In the genomic region with DNA sequence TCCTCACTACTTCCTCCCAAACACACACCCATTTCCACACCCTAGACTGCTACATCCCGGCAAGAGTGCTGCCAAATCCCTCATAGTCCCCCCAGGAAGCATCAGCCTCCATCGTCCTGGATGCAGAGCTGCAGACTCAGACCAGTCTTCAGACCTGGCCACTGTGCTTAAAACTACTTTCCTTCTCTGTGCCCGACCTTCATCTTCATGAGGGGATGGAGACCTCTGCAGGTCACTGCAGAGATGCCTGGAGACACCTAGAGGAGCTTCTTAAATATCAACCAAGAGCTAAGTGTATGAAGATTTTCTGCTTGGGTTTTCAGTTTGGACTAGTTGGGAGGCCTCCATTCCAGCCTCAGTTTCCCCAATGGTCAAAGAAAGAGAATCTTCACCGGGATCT, we compare ENCODE assay signal across 12 mouse cellular contexts. TPM values are rescaled to one million over a fixed set of nuclear protein-coding genes. Genes with fewer than 3 reads are reported as not detected.
DNase-seq lines count a peak whose midpoint lies in the region; ATAC-seq and TF ChIP-seq lines count a peak whose summit lies in the region.
"Had no signal": no experiment of that assay in that cellular context is flagged by ENCODE, and none has a peak within 500 bp of the region (broad histone marks: within the 10 kb centered on the region; RNA-seq: fewer than 3 reads in every experiment).

No protein-coding gene starts in this region.

- no peak overlapping the region for H3K4me2 ChIP-seq in heart, embryonic 11.5 days

- 33% methylated on average over 4 of the region's 4 CpGs for WGBS in heart, adult 2 months
- WGBS in heart, embryonic 11.5 days (ENCODE audit: insufficient replicate concordance) = 31% methylated on average over 4 of the region's 4 CpGs
- WGBS in thymus, adult 2 months = 27% methylated on average over 4 of the region's 4 CpGs

- ATAC-seq in heart, embryonic 11.5 days (replicated peaks; ENCODE audit: insufficient number of reproducible peaks, low FRiP score, low TSS enrichment) = no peak
- ATAC-seq: activated CD4-positive, CD25-positive, alpha-beta regulatory T cell, adult 4 months had no signal

- intact Hi-C loops in heart, adult 2 months (cut with DNase I) = no loop called here

- TF ChIP-seq EP300 in heart, adult 2 months (IDR thresholded peaks at IDR 0.05; ENCODE audit: insufficient read depth, low read depth, low read length) = peak; percentile 15; the same call in 1 of the 2 replicates

- H3K4me1 ChIP-seq in heart, adult 2 months (ENCODE audit: control insufficient read depth, insufficient read depth, low read length) = no peaks in the 10 kb centered on the region; the same call in none of the 2 replicates
- no peaks in the 10 kb centered on the region; the same call in none of the 2 replicates for H3K4me1 ChIP-seq in heart, embryonic 11.5 days (ENCODE audit: control insufficient read depth, insufficient read depth, low read length)
- peaks cover 3% of the 10 kb centered on the region for H3K4me1 ChIP-seq in thymus, adult 2 months (replicated peaks; ENCODE audit: control insufficient read depth, insufficient read depth, low read length)

- no peaks in the 10 kb centered on the region for H3K27me3 ChIP-seq in heart, adult 2 months (ENCODE audit: control insufficient read depth, insufficient read depth, low read length)
- H3K27me3 ChIP-seq in heart, embryonic 11.5 days (ENCODE audit: control insufficient read depth, insufficient read depth, low read length) = peaks cover 4% of the 10 kb centered on the region; the same call in 1 of the 2 replicates
- H3K27me3 ChIP-seq in thymus, adult 2 months (ENCODE audit: control insufficient read depth, insufficient read depth, low read length) = no peaks in the 10 kb centered on the region

- H3K79me2 ChIP-seq in heart, adult 2 months (replicated peaks; ENCODE audit: control insufficient read depth, insufficient read depth, low read length) = no peaks in the 10 kb centered on the region

- peak; percentile 59 for TF ChIP-seq CTCF in heart, adult 2 months (IDR thresholded peaks at IDR 0.05)
- TF ChIP-seq CTCF in thymus, adult 2 months (IDR thresholded peaks at IDR 0.05; ENCODE audit: borderline replicate concordance, control insufficient read depth, extremely low read depth, insufficient read depth, low read length, poor library complexity) = no peak

- H3K9ac ChIP-seq in heart, adult 2 months (ENCODE audit: low read depth, low read length) = no peak overlapping the region
- no peak overlapping the region for H3K9ac ChIP-seq in heart, embryonic 11.5 days (ENCODE audit: low read depth, low read length)

- no peak overlapping the region for H3K27ac ChIP-seq in heart, adult 2 months
- H3K27ac ChIP-seq in heart, embryonic 11.5 days (ENCODE audit: low read depth, low read length) = no peak overlapping the region
- H3K27ac ChIP-seq in thymus, adult 2 months (ENCODE audit: control insufficient read depth, insufficient read depth, low read length) = no peak overlapping the region
- H3K27ac ChIP-seq: macrophage had no signal

- peak in 1 of 2 experiments; percentile 13 for DNase-seq in heart, adult 2 months
- DNase-seq in thymus, adult 2 months = peak; percentile 24
- no peak for DNase-seq in thymus, adult 18-20 months
- DNase-seq in induced T-regulatory cell, adult 2 months (ENCODE audit: low read depth) = peak; percentile 52
- no peak for DNase-seq in layer of hippocampus, adult 9-10 months (ENCODE audit: low spot score)
- DNase-seq in right cerebral cortex, postnatal 14 days = no peak
- no peak for DNase-seq in adrenal gland, postnatal 10 days

- no peaks in the 10 kb centered on the region for H3K9me3 ChIP-seq in heart, embryonic 11.5 days (replicated peaks; ENCODE audit: control insufficient read depth, low read length)

- H3K36me3 ChIP-seq in heart, adult 2 months (ENCODE audit: control insufficient read depth, insufficient read depth, low read length) = no peaks in the 10 kb centered on the region
- H3K36me3 ChIP-seq in heart, embryonic 11.5 days (ENCODE audit: control insufficient read depth, insufficient read depth, low read length) = no peaks in the 10 kb centered on the region
- H3K36me3 ChIP-seq in thymus, adult 2 months (ENCODE audit: control insufficient read depth, insufficient read depth, low read length) = no peaks in the 10 kb centered on the region

- TF ChIP-seq POLR2A in heart, adult 2 months (IDR thresholded peaks at IDR 0.05; ENCODE audit: insufficient read depth, low read depth, low read length) = no peak
- TF ChIP-seq POLR2A in thymus, adult 2 months (IDR thresholded peaks at IDR 0.05; ENCODE audit: control insufficient read depth, extremely low read depth, insufficient read depth, low read length, poor library complexity) = no peak

- no peak overlapping the region for H3K4me3 ChIP-seq in heart, adult 2 months
- no peak overlapping the region for H3K4me3 ChIP-seq in heart, embryonic 11.5 days (ENCODE audit: low read depth, low read length)
- H3K4me3 ChIP-seq in thymus, adult 2 months (ENCODE audit: control insufficient read depth, insufficient read depth, low read length) = no peak overlapping the region

RNA-seq across cellular contexts. Expression of gene Csf2, which starts 4.6 kb away (rescaled TPM):
- not detected for total RNA-seq in heart, adult 2 months (2021)
- not detected in 2 replicates for polyA plus RNA-seq in heart, adult 2 months (2012; rRNA removed)
- polyA plus RNA-seq in heart, embryonic 11.5 days (2014; fragmentation: Nextera tagmentation; extraction: Ambion mirVana) = not detected in 2 replicates
- polyA plus RNA-seq in thymus, adult 2 months (2012; rRNA removed) = 0.41 and 0.44 TPM in 2 replicates
- total RNA-seq in adrenal gland, postnatal 10 days (2021) = not detected
- polyA plus RNA-seq: frontal cortex, adult 2 months; kidney, embryonic 16.5 days; macrophage had no signal

RNA-seq across cellular contexts. Expression of gene Il3, which starts 13.0 kb away (rescaled TPM):
- not detected for total RNA-seq in heart, adult 2 months (2021)
- not detected in 2 replicates for polyA plus RNA-seq in heart, adult 2 months (2012; rRNA removed)
- polyA plus RNA-seq in heart, embryonic 11.5 days (2014; fragmentation: Nextera tagmentation; extraction: Ambion mirVana) = not detected in 2 replicates
- polyA plus RNA-seq in thymus, adult 2 months (2012; rRNA removed) = not detected in 2 replicates
- not detected for total RNA-seq in adrenal gland, postnatal 10 days (2021)
- polyA plus RNA-seq: activated CD4-positive, CD25-positive, alpha-beta regulatory T cell, adult 4 months; frontal cortex, adult 2 months; kidney, embryonic 16.5 days; macrophage had no signal

RNA-seq across cellular contexts. Expression of gene Acsl6, which starts 49.5 kb away (rescaled TPM):
- total RNA-seq in heart, adult 2 months (2021) = 1 to 10 TPM; 6.0 to 7.2 TPM
- polyA plus RNA-seq in heart, adult 2 months (2012; rRNA removed) = 5.7 and 7.0 TPM in 2 replicates
- polyA plus RNA-seq in heart, embryonic 11.5 days (2014; fragmentation: Nextera tagmentation; extraction: Ambion mirVana) = 1.3 and 1.5 TPM in 2 replicates
- 0.27 and 0.40 TPM in 2 replicates for polyA plus RNA-seq in thymus, adult 2 months (2012; rRNA removed)
- 1 to 10 TPM; 2.2 to 3.6 TPM for total RNA-seq in adrenal gland, postnatal 10 days (2021)
- polyA plus RNA-seq: activated CD4-positive, CD25-positive, alpha-beta regulatory T cell, adult 4 months; macrophage had no signal

Comparison
In these comparisons a context has a peak if more than half of its experiments do, and no peak if none do; other contexts are left out.
1. DNase-seq: peak in thymus, adult 2 months (single experiment) and induced T-regulatory cell, adult 2 months (single experiment); none in thymus, adult 18-20 months (0 of 2), layer of hippocampus, adult 9-10 months (single experiment), right cerebral cortex, postnatal 14 days (single experiment) and adrenal gland, postnatal 10 days (single experiment).